Mouse (Mus musculus) G1E (cell line): ENCODE measurements around the gene Ppp1r36.

Source experiments
- CTCF ChIP-seq: IDR thresholded peaks from 2 replicates; pipeline ENCODE4 v1.5.1; 2012; ENCODE audit warnings: low read depth, low read length, inconsistent platforms, mixed read lengths
- GATA1 ChIP-seq: IDR thresholded peaks from 2 replicates; pipeline ENCODE4 v1.6.1; 2012; ENCODE audit warnings: borderline replicate concordance, low read length, inconsistent platforms, mixed read lengths
- GATA2 ChIP-seq: IDR thresholded peaks from 2 replicates; pipeline ENCODE4 v1.6.1; 2012; ENCODE audit warnings: low read depth, low read length, inconsistent platforms, borderline replicate concordance
- POLR2AphosphoS5 ChIP-seq: IDR thresholded peaks from 2 replicates; pipeline ENCODE4 v1.6.1; 2012; ENCODE audit warnings: low read depth, low read length, inconsistent platforms; ENCODE audit not compliant: insufficient replicate concordance
- TAL1 ChIP-seq: conservative IDR thresholded peaks from 2 replicates; pipeline ENCODE4 v1.6.1; 2012; ENCODE audit warnings: low read depth, low read length, inconsistent platforms, mixed read lengths

DNA sequence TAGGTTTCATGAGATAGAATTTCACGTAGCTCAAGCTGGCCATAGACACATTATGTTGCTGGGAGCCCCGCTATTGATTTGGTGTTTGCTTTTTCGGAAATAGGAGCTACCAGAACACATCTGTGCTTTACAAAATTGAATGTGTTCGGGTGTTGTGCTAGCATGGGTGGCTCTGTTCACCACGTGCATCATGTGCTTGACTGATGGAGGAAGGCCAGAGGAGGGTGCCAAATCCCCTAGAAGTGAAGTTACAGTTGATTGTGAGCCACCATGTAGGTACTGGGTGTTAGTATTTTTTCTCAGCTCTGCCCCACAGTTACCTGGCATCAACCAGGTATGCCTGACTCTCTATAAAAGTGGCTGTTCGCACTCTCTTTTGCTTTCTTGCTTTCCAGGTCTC lies 27.5 kb downstream of the Ppp1r36 start:
- no peak for TF ChIP-seq CTCF
- no peak for TF ChIP-seq POLR2AphosphoS5
- no peak for TF ChIP-seq TAL1
- no peak for TF ChIP-seq GATA1
- TF ChIP-seq GATA2, result no peak
